Mouse (Mus musculus): ENCODE results near the gene Endog.

GRCm38 (mm10) chr2:30176561-30176960 is 5.3 kb downstream of the Endog start:
- TF ChIP-seq POLR2A (IDR thresholded peaks at IDR 0.05; ENCODE audit: low read depth, low read length), result no peak
- TF ChIP-seq CTCF (IDR thresholded peaks at IDR 0.05; ENCODE audit: extremely low read depth, insufficient read depth, insufficient read length, insufficient replicate concordance), result no peak

Measured in spleen, adult 2 months (tissue).